Comparison of ENCODE assay signal across 21 mouse cellular contexts in genomic region chr7:136074043-136074442, GRCm38 (mm10).
"Had no signal": no experiment of that assay in that cellular context is flagged by ENCODE, and none has a peak within 500 bp of the region (broad histone marks: within the 10 kb centered on the region; RNA-seq: fewer than 3 reads in every experiment).

No protein-coding gene starts in this region.

- H3K4me1 ChIP-seq: kidney, embryonic 15.5 days; limb, embryonic 13.5 days; liver, embryonic 12.5 days; liver, embryonic 15.5 days; megakaryocyte, embryonic 14.5 days; midbrain, embryonic 10.5 days; neural tube, embryonic 13.5 days; stomach, embryonic 15.5 days had no signal

- ATAC-seq: intestine, postnatal 0 days; liver, embryonic 12.5 days; midbrain, embryonic 13.5 days; midbrain, embryonic 16.5 days had no signal

- H3K9ac ChIP-seq: kidney, embryonic 15.5 days; limb, embryonic 13.5 days; liver, embryonic 12.5 days; liver, embryonic 15.5 days; midbrain, embryonic 13.5 days; neural tube, embryonic 13.5 days; stomach, embryonic 15.5 days had no signal

- H3K4me2 ChIP-seq: kidney, embryonic 15.5 days; limb, embryonic 13.5 days; liver, embryonic 12.5 days; liver, embryonic 15.5 days; midbrain, embryonic 13.5 days; neural tube, embryonic 13.5 days; stomach, embryonic 15.5 days had no signal

- H3K27ac ChIP-seq: kidney, embryonic 15.5 days; limb, embryonic 10.5 days; limb, embryonic 13.5 days; liver, embryonic 12.5 days; liver, embryonic 15.5 days; midbrain, embryonic 10.5 days; midbrain, embryonic 13.5 days; neural tube, embryonic 13.5 days; stomach, embryonic 15.5 days had no signal

- H3K4me3 ChIP-seq: kidney, embryonic 15.5 days; limb, embryonic 10.5 days; limb, embryonic 13.5 days; liver, embryonic 12.5 days; liver, embryonic 15.5 days; megakaryocyte, embryonic 14.5 days; midbrain, embryonic 10.5 days; midbrain, embryonic 13.5 days; myocyte; neural tube, embryonic 13.5 days; stomach, embryonic 15.5 days had no signal

- DNase-seq: kidney, adult 8-10 months; kidney, postnatal 14 days; liver; lung, adult 2 months; retina, postnatal 1 day; right cerebral cortex, postnatal 25 days; spleen, adult 18-20 months; thymus, postnatal 25 days had no signal

- H3K9me3 ChIP-seq: kidney, embryonic 15.5 days; limb, embryonic 10.5 days; limb, embryonic 13.5 days; liver, embryonic 12.5 days; liver, embryonic 15.5 days; midbrain, embryonic 10.5 days; midbrain, embryonic 13.5 days; neural tube, embryonic 13.5 days; stomach, embryonic 15.5 days had no signal

- H3K27me3 ChIP-seq: kidney, embryonic 15.5 days; liver, embryonic 12.5 days; liver, embryonic 15.5 days; megakaryocyte, embryonic 14.5 days; stomach, embryonic 15.5 days had no signal

- H3K36me3 ChIP-seq: kidney, embryonic 15.5 days; limb, embryonic 10.5 days; limb, embryonic 13.5 days; liver, embryonic 12.5 days; liver, embryonic 15.5 days; midbrain, embryonic 10.5 days; midbrain, embryonic 13.5 days; neural tube, embryonic 13.5 days; stomach, embryonic 15.5 days had no signal
